ENCODE assay signal across 8 mouse cellular contexts in genomic region chr16:91314114-91314775, GRCm38 (mm10). TPM values are rescaled to one million over a fixed set of nuclear protein-coding genes. Genes with fewer than 3 reads are reported as not detected.
DNase-seq lines count a peak whose midpoint lies in the region; ATAC-seq and TF ChIP-seq lines count a peak whose summit lies in the region.

No protein-coding gene starts in this region.

- H3K27ac ChIP-seq in hindbrain, postnatal 0 days: no peak overlapping the region

- no peak overlapping the region for H3K9ac ChIP-seq in hindbrain, postnatal 0 days (replicated peaks; ENCODE audit: low read length)

- 5% methylated on average over 19 of the region's 19 CpGs for WGBS in hindbrain, postnatal 0 days

- no peaks in the 10 kb centered on the region for H3K9me3 ChIP-seq in hindbrain, postnatal 0 days (ENCODE audit: low read length)

- peaks cover 6% of the 10 kb centered on the region; the same call in 1 of the 2 replicates for H3K4me1 ChIP-seq in hindbrain, postnatal 0 days (ENCODE audit: insufficient read depth, low read length)

- peak; percentile 90 for DNase-seq in ZHBTc4 (ENCODE audit: low read depth, low spot score)
- peak; percentile 66 to 76 for DNase-seq in cerebellum, postnatal 36 days
- peak; percentile 58 to 76 for DNase-seq in frontal cortex, postnatal 36 days (ENCODE audit: low spot score in 2 of 2)
- DNase-seq in hindbrain, postnatal 0 days (ENCODE audit: low spot score): peak; percentile 88
- DNase-seq in left cerebral cortex, adult 18-20 months (ENCODE audit: low spot score in 2 of 2): peak; percentile 73 to 78
- peak; percentile 81 to 87 for DNase-seq in right cerebral cortex, postnatal 10 days (ENCODE audit: low spot score in 2 of 2)
- peak; percentile 53 to 74 for DNase-seq in urinary bladder, postnatal 36 days (ENCODE audit: low spot score in 2 of 2)

- peaks cover 23% of the 10 kb centered on the region for H3K27me3 ChIP-seq in hindbrain, postnatal 0 days (ENCODE audit: insufficient read depth, low read length)

- TF ChIP-seq CTCF in hindbrain, postnatal 0 days (IDR thresholded peaks at IDR 0.05; ENCODE audit: low read depth): peak; percentile 76

- no peak overlapping the region for H3K4me3 ChIP-seq in hindbrain, postnatal 0 days (ENCODE audit: low read length)

- H3K36me3 ChIP-seq in hindbrain, postnatal 0 days (ENCODE audit: insufficient read depth, low read length): no peaks in the 10 kb centered on the region

- H3K4me2 ChIP-seq in hindbrain, postnatal 0 days (ENCODE audit: low read depth, low read length): peak overlapping the region; percentile 21; the same call in 1 of the 2 replicates

- ATAC-seq in hindbrain, postnatal 0 days: peak; percentile 79
- ATAC-seq in megakaryocyte, adult 5-6 weeks (ENCODE audit: poor library complexity, severe bottlenecking): peak; percentile 92

RNA-seq across cellular contexts. Expression of gene Olig1, which starts 44.7 kb away (rescaled TPM):
- 240 and 249 TPM in 2 replicates for total RNA-seq in hindbrain, postnatal 0 days (2014; rRNA removed)
- polyA plus RNA-seq in hindbrain, postnatal 0 days (2015; fragmentation: Nextera tagmentation; extraction: Ambion mirVana): 199 and 227 TPM in 2 replicates
- total RNA-seq in left cerebral cortex, adult 18-20 months (2021): 10 to 100 TPM; 67.3 to 77.0 TPM
- not detected in 2 replicates for total RNA-seq in megakaryocyte, adult 5-6 weeks (2015)
- not detected in 2 replicates for total RNA-seq in megakaryocyte, adult 5-6 weeks (2017)

RNA-seq across cellular contexts. Expression of gene Ifnar2, which starts 58.3 kb away (rescaled TPM):
- 18.3 and 20.9 TPM in 2 replicates for total RNA-seq in hindbrain, postnatal 0 days (2014; rRNA removed)
- polyA plus RNA-seq in hindbrain, postnatal 0 days (2015; fragmentation: Nextera tagmentation; extraction: Ambion mirVana): 49.9 and 51.7 TPM in 2 replicates
- total RNA-seq in left cerebral cortex, adult 18-20 months (2021): 10 to 100 TPM; 21.0 to 23.7 TPM
- total RNA-seq in megakaryocyte, adult 5-6 weeks (2015): 287 and 289 TPM in 2 replicates
- total RNA-seq in megakaryocyte, adult 5-6 weeks (2017): 257 and 285 TPM in 2 replicates

Comparison
In these comparisons a context has a peak if more than half of its experiments do, and no peak if none do; other contexts are left out.
1. RNA of gene Olig1, which starts 44.7 kb away (total RNA-seq): 240 to 249 TPM in hindbrain, postnatal 0 days and 67.3 to 77.0 TPM in left cerebral cortex, adult 18-20 months; not detected in megakaryocyte, adult 5-6 weeks; every median in the first group is over 10 times any median in the second.
2. RNA of gene Ifnar2, which starts 58.3 kb away (total RNA-seq): 257 to 289 TPM in megakaryocyte, adult 5-6 weeks; 21.0 to 23.7 TPM in left cerebral cortex, adult 18-20 months and 18.3 to 20.9 TPM in hindbrain, postnatal 0 days; every median in the first group is over 10 times any median in the second.
3. Peak in every context shown above with its lines, with median percentiles within 50 percentile points of each other: DNase-seq.